ENCODE assay signal across 10 mouse cellular contexts in the genomic region with DNA sequence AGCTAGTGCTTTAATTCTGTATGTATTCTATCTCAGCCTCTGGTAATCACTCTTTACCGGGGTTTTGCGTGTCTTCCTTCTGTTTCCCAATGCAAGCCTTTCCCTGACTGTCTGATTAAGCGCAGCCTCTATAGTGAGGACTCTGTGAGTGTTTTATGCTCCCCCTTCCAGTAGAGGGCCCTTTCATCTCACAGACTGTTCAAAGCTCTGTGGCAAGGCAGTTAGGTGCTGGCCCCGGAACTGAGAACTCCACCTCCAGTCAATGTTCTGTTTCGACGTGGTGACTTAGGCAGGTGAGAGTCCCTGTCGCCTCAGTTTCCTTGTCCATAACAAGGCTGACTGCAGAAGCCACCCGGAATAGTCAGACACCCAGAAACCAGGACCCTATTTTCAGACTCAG.
DNase-seq lines count a peak whose midpoint lies in the region; ATAC-seq and TF ChIP-seq lines count a peak whose summit lies in the region.
"Had no signal": no experiment of that assay in that cellular context is flagged by ENCODE, and none has a peak within 500 bp of the region (broad histone marks: within the 10 kb centered on the region; RNA-seq: fewer than 3 reads in every experiment).

No protein-coding gene starts in this region.

- intact Hi-C loops in gastrocnemius, postnatal 14 days (cut with DNase I; ENCODE audit: low total_unique reads), result no loop called here

- peak; percentile 21 for DNase-seq in cerebellum, adult 9-11 months
- no peak for DNase-seq in cerebellum, postnatal 4 days (ENCODE audit: low spot score in 2 of 2)
- peak; percentile 16 for DNase-seq in hindbrain, postnatal 0 days (ENCODE audit: low spot score)
- peak; percentile 22 for DNase-seq in CD4-positive helper T cell, adult 2 months (ENCODE audit: low read depth, low spot score)
- DNase-seq in kidney, postnatal 4 days, result no peak
- no peak for DNase-seq in gastrocnemius, postnatal 14 days

- no peak overlapping the region for H3K27ac ChIP-seq in hindbrain, postnatal 0 days
- no peak overlapping the region for H3K27ac ChIP-seq in hindbrain, embryonic 16.5 days (ENCODE audit: low read depth, low read length)
- H3K27ac ChIP-seq: limb, embryonic 13.5 days; midbrain, embryonic 12.5 days had no signal

- H3K36me3 ChIP-seq in hindbrain, postnatal 0 days (ENCODE audit: insufficient read depth, low read length), result no peaks in the 10 kb centered on the region
- no peaks in the 10 kb centered on the region for H3K36me3 ChIP-seq in hindbrain, embryonic 16.5 days (ENCODE audit: control insufficient read depth, insufficient read depth, low read length)
- H3K36me3 ChIP-seq: limb, embryonic 13.5 days; midbrain, embryonic 12.5 days had no signal

- no peaks in the 10 kb centered on the region for H3K27me3 ChIP-seq in hindbrain, postnatal 0 days (ENCODE audit: insufficient read depth, low read length)
- no peaks in the 10 kb centered on the region for H3K27me3 ChIP-seq in hindbrain, embryonic 16.5 days (replicated peaks; ENCODE audit: control insufficient read depth, insufficient read depth, low read length)

- no peak for ATAC-seq in hindbrain, postnatal 0 days
- no peak for ATAC-seq in hindbrain, embryonic 16.5 days
- ATAC-seq in granulocyte monocyte progenitor cell, adult 5-6 weeks (replicated peaks; ENCODE audit: poor library complexity, severe bottlenecking), result peak; percentile 52

- no peak overlapping the region for H3K4me3 ChIP-seq in hindbrain, postnatal 0 days (ENCODE audit: low read length)
- H3K4me3 ChIP-seq in hindbrain, embryonic 16.5 days (ENCODE audit: low read length), result no peak overlapping the region
- H3K4me3 ChIP-seq: limb, embryonic 13.5 days; midbrain, embryonic 12.5 days had no signal

- H3K4me1 ChIP-seq in hindbrain, postnatal 0 days (ENCODE audit: insufficient read depth, low read length), result no peaks in the 10 kb centered on the region
- peaks cover 2% of the 10 kb centered on the region for H3K4me1 ChIP-seq in hindbrain, embryonic 16.5 days (ENCODE audit: control insufficient read depth, insufficient read depth, low read depth, low read length)

- no peak; the same call in 1 of the 2 replicates for TF ChIP-seq CTCF in hindbrain, postnatal 0 days (IDR thresholded peaks at IDR 0.05; ENCODE audit: low read depth)

- H3K4me2 ChIP-seq in hindbrain, postnatal 0 days (ENCODE audit: low read depth, low read length), result no peak overlapping the region
- H3K4me2 ChIP-seq in hindbrain, embryonic 16.5 days (ENCODE audit: low read length), result no peak overlapping the region; the same call in 1 of the 2 replicates

- 71% methylated on average over 8 of the region's 8 CpGs for WGBS in hindbrain, postnatal 0 days
- 74% methylated on average over 8 of the region's 8 CpGs for WGBS in hindbrain, embryonic 16.5 days

- H3K9ac ChIP-seq in hindbrain, postnatal 0 days (replicated peaks; ENCODE audit: low read length), result no peak overlapping the region
- H3K9ac ChIP-seq in hindbrain, embryonic 16.5 days (ENCODE audit: low read depth, low read length), result no peak overlapping the region
- H3K9ac ChIP-seq: limb, embryonic 13.5 days; midbrain, embryonic 12.5 days had no signal

- no peaks in the 10 kb centered on the region for H3K9me3 ChIP-seq in hindbrain, postnatal 0 days (ENCODE audit: low read length)
- no peaks in the 10 kb centered on the region for H3K9me3 ChIP-seq in hindbrain, embryonic 16.5 days (ENCODE audit: control insufficient read depth, low read length)
- H3K9me3 ChIP-seq: limb, embryonic 13.5 days; midbrain, embryonic 12.5 days had no signal

Comparison
In these comparisons a context has a peak if more than half of its experiments do, and no peak if none do; other contexts are left out.
1. DNase-seq: peak in cerebellum, adult 9-11 months (single experiment), hindbrain, postnatal 0 days (single experiment) and CD4-positive helper T cell, adult 2 months (single experiment); none in cerebellum, postnatal 4 days (0 of 2), kidney, postnatal 4 days (0 of 2) and gastrocnemius, postnatal 14 days (single experiment).